Mouse (Mus musculus) layer of hippocampus, adult 11-12 months (tissue): Measurements from ENCODE around the gene Anapc15-ps.
"Not testable (repeated sequence)": the region's sequence is repeated elsewhere in the genome, so short reads cannot be mapped to it uniquely, and the experiment has no call there.

ENCODE experiments used
- DNase-seq: peaks from one replicate; pipeline ENCODE4 v3.0.0; 2022; ENCODE audit warnings: low spot score

Anapc15-ps gene

DNA sequence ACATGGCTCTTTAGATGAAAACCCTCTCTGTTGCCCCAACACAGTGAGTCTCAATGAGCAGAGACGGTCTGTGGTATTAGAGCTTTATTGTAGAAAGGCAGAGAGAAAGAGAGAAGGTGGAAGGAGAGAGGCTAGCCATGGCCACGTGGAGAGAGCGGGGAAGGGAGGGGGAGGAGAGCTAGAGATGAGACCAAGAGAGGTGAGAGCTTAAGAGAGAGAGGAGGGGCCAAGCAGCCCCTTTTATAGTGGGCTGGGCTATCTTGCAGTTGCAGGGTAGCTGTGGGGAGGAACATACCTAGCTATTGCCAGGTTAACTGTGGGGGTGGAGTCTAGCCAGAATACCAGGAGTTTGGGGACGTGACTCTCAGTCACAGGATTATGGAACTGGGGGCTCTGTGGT is 43.1 kb downstream of the Anapc15-ps start:
- DNase-seq = not testable (repeated sequence)

DNA sequence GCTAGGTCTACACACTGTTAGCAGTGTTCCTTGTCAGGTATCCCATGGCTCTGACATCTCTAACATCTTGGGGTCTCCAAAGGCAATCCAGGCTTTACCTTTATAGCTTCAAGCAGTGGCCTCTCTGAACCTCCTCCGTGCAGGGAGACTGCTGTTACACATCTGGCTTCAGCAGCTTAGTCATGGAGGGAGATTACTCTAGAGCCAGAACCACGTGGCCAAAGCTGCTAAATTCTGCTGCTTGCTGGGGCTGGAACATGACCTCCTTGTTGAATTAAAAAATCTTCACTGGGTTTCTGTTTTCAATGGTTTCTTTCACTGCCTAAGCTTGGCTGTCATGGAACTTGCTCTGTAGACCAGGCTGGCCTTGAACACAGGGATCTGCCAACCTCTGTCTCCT is 44.9 kb downstream of the Anapc15-ps start:
- DNase-seq = no peak

DNA sequence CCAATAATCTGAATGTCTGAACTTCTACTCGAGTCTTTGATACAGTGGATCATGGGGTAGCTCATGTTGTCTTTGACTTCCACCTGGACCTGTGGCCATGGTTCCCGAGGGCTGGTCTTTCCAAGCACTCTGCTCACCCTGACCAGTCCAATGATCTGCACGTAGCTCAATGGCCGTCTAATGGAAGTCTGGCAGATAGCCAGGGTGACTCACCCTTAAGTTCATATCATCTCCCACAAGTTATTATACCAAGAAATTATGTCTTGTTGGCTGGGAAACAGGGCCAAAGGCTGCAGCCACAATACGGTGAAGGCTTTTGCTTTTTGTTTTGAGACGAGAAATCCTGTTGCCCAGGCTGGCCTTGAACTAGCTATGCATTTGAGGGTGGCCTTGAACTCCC is 45.9 kb downstream of the Anapc15-ps start:
- no peak for DNase-seq

DNA sequence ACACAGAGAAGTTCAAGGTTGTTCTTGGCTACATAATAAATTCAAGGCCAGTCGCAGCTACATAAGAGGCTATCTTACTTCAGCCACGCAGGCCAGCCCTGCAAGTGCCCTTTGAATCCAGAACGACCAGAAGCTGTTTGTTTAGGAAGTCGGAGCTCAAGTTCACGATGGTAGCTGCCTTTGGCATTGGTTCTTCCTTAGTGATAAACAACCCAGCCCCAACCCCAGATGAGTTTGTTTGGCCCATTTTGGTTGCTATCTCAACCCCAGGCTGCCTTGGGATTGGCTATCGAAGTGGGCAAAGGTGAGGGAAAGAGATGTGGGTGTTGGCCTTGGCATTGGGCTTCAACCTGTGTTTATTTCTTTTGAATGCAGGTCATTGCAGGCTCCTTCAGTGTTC is 48.0 kb downstream of the Anapc15-ps start:
- no peak for DNase-seq

DNA sequence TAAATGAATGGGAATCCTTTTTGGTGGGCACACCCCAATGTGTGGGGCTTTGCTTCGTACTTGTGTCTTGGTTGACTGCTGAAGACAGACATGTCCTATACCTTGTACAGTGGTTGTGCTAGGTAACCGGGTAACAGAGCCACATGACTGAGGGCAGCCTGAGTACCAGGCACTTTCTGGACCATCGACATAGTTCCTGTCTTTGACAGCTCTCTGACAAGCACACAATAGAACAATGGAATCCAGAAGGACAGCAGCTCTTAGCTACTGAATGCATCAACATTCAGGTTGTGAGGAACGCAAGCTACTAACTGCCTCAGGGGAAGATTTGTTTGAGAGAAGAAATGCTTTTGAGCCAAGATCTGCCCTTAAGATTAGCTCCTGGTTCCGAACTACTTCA is 49.2 kb downstream of the Anapc15-ps start:
- DNase-seq = peak; percentile 6

DNA sequence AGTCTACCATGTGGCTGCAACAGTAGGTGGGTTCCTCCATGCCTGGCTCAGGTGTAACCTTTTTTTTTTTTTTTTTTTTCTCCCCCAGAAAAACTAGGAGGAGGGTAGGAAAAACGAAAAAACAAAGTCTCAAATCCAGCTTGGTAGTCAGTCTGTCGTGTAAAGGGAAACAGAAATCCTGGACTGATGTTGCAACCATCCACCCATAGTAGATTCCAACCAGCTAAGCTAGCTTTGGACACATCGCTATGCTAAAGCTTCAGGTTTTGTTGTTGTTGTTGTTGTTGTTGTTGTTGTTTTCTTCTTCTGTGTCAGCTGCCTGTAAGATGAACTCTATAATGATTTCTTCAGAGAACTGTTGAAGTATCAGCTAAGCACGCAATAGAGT is 49.7 kb downstream of the Anapc15-ps start:
- DNase-seq = no peak
